Mouse (Mus musculus) splenic B cell, adult 2 months (primary cell): Measurements from ENCODE around the gene Astn1.

Experiments used
- DNase-seq: peaks from one replicate; pipeline ENCODE4 v3.0.0-alpha.2; 2011; ENCODE audit warnings: low read depth, low spot score
- H3K27me3 ChIP-seq: 2 replicates; pipeline ENCODE4 v1.6.1; 2012; ENCODE audit warnings: mild to moderate bottlenecking, low read length, moderate library complexity, mixed read lengths; ENCODE audit not compliant: control insufficient read depth, poor library complexity, insufficient read depth, severe bottlenecking
- H3K36me3 ChIP-seq: 2 replicates; pipeline ENCODE4 v1.6.1; 2012; ENCODE audit warnings: mild to moderate bottlenecking, low read length, moderate library complexity, mixed read lengths; ENCODE audit not compliant: control insufficient read depth, poor library complexity, insufficient read depth, severe bottlenecking

Gene Astn1

DNA sequence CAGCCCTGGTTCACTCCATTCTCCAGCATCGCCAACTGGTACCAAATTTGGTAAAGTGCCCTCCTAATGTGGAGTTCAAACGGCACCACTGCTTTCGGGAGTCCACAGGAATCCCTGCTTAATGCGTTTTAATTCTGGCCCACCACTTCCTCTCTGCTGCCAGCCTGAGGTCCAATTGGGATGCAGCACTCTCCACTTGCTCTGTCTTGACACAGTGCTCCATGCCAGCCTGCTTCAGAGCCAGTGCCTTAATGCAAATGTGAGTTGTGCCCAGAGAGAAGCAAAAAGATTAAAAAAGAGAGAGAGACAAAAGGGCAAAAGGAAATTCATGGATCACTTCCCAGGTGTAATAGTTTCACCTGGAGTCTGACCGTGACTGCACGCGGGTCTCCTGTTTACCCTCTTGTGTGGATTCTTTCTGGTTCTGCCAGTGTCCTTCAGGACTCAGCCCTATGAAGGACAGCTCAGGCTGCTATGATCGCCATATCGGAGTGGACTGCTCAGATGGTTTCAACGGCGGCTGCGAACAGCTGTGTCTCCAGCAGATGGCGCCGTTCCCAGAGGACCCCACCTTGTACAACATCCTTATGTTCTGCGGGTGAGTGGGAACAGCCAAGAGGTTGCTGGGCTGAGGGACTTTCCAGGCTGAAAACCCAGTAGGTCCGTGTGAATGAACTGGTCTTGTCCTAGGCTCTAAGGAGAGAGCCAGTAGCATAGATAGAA lies 234.8 kb downstream of the Astn1 start:
- no peaks in the 10 kb centered on the region for H3K36me3 ChIP-seq
- H3K27me3 ChIP-seq, result no peaks in the 10 kb centered on the region
- DNase-seq, result no peak

DNA sequence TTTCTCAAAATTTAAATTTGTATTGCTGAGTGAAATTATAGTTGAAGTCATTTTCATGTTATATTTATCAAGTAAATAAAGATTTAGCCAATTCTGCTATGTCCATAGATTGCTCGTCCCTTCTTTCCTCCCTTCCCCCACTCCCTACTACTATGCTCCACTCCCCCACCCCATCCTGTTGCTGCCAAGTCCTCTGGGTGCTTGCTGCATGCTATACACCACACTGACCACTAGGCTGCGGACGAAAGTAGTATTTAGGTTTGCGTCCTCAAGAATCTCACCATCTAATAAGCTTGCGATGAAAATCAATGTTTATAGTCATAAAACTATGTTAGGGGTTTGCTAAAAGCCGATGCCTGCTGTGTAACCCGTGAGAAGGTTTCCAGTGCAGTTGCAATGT lies 235.9 kb downstream of the Astn1 start:
- H3K36me3 ChIP-seq, result no peaks in the 10 kb centered on the region

DNA sequence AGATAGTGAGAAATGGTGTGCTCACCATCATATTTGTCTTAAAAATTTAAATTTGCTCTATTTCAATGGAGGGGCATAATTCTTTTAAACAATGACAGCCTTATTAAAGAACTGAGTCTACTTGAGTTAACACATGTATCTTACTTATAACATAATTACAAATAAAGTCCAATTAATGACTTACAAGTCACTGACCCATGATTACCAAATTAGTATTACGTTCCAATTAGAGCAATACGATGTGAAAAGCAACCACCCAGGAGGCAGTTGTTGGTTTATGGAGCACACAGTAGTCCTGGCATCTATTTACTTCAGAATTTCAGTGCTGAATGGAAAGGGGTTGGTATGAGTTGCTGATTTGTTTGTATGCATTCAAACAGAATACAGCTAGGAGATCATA lies 237.4 kb downstream of the Astn1 start:
- H3K36me3 ChIP-seq, result no peaks in the 10 kb centered on the region
- no peak for DNase-seq
- H3K27me3 ChIP-seq, result no peaks in the 10 kb centered on the region

More for the DNA sequence above, 235.9 kb downstream of the Astn1 start:
- no peaks in the 10 kb centered on the region for H3K27me3 ChIP-seq
- no peak for DNase-seq

DNA sequence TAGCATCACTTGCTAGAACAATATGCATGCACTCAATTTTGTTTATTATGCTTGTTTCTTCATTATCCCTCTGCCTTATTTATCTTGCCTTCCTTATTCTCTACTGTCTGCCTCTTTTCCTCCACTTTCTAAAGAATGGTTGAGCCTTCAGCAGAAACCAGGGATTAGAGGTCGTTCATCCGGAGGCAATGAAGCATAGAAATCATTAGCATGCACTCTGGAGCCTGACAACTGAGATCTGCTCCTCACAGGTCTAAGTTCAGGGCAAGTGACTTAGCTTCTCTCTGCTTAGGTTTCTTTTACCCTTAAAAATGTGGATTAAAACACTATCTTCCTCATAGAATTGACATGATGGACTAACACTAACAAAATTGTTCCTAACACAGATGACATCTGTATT lies 241.0 kb downstream of the Astn1 start:
- Histone ChIP-seq H3K27me3 (no peaks in the 10 kb centered on the region), H3K36me3 (no peaks in the 10 kb centered on the region)
- no peak for DNase-seq

DNA sequence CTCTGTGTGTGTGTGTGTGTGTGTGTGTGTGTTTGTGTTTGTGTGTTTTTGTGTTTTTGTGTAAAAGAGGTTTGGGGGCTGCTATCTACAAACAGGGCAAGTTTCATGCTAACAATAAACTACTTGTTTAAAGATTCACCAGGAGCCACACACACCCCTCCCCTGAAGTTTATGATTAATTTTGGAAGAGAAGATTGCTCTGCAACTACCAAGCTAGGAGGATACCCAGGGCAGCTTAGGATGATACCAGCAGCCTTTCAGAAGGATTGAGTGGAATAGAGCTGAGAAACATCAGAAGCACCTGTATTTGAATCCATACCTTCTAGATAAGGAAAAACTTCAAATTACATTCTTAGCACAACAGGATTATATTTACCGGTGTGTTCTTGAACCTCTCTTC lies 242.1 kb downstream of the Astn1 start:
- Histone ChIP-seq H3K27me3 (no peaks in the 10 kb centered on the region), H3K36me3 (no peaks in the 10 kb centered on the region)
- DNase-seq, result no peak

DNA sequence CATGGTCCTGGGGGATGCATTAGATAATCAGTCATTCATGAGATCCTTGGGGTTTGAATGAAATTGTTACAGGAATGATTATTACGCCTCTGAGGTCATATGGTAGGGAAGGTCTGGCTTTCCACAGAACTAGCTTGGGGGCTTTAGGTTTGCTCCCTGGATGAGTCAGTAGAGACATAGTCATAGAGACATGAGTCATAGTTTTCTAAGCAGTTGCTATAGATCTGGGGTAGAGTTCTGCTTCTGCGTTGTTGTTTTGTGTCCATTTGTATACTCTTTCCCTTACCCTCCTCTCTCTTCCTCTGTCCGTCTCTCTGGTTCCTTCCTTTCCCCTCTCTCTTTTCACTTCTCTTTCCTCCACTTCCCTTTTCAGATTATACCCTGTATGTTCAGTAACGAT lies 243.5 kb downstream of the Astn1 start:
- Histone ChIP-seq H3K27me3 (no peaks in the 10 kb centered on the region), H3K36me3 (no peaks in the 10 kb centered on the region)
- DNase-seq, result no peak

DNA sequence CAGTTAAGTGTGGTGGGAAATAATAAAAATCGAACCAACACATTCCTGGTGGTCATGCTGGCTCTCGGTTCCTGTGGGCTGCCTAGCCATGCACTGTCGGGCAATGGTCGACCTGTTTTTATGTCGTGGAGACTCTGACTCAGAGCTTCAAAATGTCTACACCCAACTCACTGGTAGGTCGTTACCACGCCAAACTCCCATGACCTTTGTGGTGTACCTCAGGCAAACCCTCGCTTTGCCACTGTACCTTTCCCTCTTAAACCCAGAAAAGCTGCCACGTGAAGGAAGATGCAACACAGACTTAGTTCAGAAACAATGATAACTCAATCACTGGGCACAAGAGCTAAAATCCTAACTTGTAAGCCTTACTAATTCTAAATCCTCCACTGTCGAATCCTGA lies 244.3 kb downstream of the Astn1 start:
- no peak for DNase-seq
- Histone ChIP-seq H3K27me3 (no peaks in the 10 kb centered on the region), H3K36me3 (no peaks in the 10 kb centered on the region)

DNA sequence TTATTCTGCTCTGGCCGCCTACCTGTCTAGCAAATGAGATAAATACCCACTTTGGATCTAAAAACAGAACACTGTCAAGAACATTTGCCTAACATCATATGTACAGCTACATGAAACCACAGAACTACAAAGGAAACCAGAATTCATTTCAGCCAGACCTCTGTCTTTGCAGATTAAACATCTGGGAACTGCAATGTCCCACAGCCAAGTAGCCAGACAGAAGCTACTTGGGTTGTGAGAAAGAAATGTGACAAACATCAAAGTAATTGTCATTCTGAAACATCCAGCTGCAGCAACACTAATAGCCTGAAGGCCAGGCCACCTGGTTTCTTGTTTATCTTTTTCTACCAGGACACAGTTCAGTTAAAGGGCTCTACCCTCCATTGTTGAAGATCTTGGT lies 245.1 kb downstream of the Astn1 start:
- H3K36me3 ChIP-seq, result no peaks in the 10 kb centered on the region
- DNase-seq, result no peak

DNA sequence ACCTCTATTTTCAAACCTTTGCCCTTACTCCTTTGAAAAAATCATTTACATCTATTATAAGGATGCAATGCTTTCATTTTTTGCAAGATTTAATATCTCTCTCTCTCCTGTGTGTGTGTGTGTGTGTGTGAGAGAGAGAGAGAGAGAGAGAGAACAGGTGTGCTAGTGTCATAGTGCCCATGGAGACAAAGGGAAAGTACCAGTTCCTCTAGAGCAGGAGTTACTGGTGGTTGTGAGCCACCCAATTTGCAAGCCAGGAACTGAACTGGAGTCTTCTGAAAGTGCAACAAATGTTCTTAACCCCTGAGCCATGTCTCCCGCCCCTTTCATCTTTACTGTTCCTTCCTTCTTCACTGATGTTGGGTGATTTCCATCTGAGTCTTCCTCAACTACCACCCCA lies 253.1 kb downstream of the Astn1 start:
- Histone ChIP-seq H3K27me3 (no peaks in the 10 kb centered on the region), H3K36me3 (no peaks in the 10 kb centered on the region)
- DNase-seq, result no peak

More for the DNA sequence above, 245.1 kb downstream of the Astn1 start:
- H3K27me3 ChIP-seq, result no peaks in the 10 kb centered on the region

DNA sequence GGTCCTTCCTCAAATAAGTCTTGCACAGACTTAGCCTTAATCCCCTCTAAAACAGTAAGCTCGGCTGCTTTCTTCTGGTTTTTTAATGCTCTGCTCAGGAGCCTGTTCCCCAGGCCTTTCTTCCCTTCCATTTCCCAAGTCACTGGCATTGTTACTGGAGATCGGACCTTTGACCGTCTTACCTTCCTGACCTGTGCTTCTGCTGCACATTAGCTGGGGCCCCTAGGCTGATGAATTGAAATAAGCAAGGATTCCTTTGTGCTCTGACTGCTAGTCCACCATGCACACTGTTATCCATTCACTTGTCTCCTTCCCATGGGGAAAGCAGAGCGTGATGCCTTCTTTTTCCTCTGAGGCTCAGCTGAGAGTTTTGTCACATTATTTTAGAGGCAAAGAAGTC lies 255.9 kb downstream of the Astn1 start:
- Histone ChIP-seq H3K36me3 (no peaks in the 10 kb centered on the region), H3K27me3 (no peaks in the 10 kb centered on the region)
- no peak for DNase-seq

DNA sequence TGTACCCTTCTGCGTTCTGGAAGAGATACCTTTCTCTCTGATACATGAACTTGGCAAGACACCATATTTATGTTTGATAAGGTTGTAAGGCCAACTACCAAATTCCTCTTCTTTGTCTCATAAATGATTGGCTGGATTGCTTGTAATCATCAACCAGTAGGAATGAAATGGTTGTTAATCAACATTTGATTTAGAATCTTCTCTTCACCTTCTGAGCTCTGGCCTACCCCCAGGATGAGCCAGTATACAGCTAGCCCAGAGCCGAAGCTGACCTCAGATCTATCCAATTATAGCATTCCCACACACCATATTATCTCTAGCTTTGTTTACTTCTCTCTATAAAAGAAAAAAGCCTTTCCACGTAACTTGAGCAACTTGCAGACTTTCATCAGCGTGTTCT lies 270.9 kb downstream of the Astn1 start:
- Histone ChIP-seq H3K27me3 (no peaks in the 10 kb centered on the region), H3K36me3 (no peaks in the 10 kb centered on the region)
- DNase-seq, result no peak

DNA sequence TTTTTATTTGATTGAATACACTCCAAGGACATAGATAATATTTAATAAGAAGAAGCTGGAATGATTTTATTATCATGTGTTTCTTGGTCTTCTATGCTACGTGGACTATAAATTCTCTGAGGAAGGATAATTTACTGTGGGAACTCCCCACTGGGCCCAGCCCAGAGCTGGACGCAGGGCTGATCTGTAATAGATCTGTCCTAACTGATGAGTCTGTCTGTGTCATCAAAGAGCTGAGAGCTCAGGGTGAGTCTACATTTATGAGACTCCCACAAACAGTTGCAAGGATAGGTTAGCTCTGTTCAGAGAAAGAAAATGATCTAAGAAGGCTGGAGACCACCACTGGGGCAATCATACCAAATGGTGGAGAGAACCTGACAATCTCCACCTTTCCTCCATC lies 271.4 kb downstream of the Astn1 start:
- Histone ChIP-seq H3K27me3 (no peaks in the 10 kb centered on the region), H3K36me3 (no peaks in the 10 kb centered on the region)
- DNase-seq, result no peak

DNA sequence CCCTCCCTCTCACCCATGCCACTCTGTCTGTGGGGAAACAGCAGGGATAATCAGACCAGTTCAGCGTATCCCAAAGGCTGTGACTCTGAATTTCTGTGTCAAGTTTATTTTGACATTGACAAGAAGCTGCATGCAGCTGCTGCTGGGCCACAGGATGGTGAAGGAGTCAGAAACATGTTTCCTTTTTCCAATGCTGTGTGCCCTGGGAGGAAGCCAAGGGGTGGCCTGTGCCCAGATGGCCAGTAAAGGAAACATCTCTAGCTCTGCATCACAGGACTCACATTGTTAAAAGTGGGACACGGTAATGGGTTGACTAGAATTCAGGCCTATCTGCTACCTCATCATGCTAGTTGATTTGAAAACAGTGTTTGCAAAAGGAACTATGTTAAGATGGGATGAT lies 279.2 kb downstream of the Astn1 start:
- Histone ChIP-seq H3K36me3 (no peaks in the 10 kb centered on the region), H3K27me3 (no peaks in the 10 kb centered on the region)
- no peak for DNase-seq

DNA sequence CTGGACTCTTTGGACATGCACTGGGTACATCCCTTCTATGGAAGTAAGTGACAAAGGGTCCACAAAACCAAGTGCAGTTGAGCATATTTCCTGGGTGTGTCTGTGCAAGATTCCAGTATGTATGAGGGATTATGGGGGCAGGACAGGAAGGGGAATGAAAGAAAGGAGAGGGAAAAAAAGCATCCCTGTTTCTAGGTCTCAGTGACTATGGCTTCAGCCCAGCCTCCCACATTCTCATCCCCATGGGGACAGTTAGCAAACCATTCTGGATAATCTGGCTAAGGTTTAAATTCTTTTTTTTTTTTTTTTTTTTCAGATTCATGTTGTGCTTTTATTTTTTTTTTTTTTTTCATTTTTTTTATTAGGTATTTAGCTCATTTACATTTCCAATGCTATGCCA lies 280.2 kb downstream of the Astn1 start:
- no peak for DNase-seq
- Histone ChIP-seq H3K36me3 (no peaks in the 10 kb centered on the region), H3K27me3 (no peaks in the 10 kb centered on the region)

DNA sequence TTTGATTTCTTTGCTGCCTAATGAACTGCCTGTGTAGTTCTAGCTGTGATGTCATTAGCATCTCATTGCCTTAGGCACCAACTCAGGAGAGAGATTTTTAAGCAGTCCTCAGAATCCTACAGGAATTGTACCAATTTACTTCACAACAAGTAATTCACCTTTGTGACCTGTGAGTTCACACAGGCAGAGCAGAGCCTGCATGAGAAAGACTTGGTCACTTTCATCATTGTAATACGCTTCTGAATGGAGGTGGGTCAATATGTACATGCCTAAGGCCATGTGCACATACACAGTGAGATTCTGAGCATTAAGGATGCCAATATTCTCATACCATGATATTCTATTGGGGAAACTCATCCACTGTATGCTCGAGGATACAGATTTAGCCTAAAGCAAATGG lies 290.7 kb downstream of the Astn1 start:
- no peaks in the 10 kb centered on the region for H3K36me3 ChIP-seq
- DNase-seq, result no peak
- H3K27me3 ChIP-seq, result no peaks in the 10 kb centered on the region

DNA sequence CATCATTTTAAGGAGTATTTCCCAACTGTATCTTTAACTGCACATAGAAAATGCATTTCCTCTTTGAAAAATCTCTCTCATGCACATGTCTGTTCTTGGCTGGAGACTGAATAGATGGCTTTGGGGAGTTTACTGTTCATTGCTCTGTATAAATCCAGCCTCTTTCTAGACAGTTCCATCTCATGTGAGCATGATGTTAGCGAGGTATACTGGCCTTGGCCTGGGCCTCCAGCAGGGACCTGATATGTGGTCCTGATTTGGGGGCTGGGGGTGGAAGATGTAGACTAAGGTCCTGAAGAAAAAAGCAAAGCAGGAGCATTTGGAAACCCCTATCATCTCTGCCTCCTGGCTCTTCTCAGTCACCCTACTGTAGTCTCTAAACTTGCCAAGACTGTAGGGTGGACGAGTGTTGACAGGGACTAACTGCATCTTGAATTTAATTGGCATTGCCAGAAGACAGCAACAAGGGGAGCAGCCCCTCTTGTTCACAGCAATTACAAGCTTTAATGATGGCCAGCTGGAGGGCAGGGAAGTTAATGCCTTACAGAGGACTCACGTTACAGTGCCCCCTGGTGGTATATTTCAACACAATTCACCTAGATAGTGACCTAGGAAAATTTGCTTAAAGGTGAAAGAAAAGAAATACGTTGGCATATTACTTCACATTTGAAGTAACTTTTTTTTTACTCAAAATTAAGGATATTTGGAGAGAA lies 291.9 kb downstream of the Astn1 start:
- Histone ChIP-seq H3K36me3 (no peaks in the 10 kb centered on the region), H3K27me3 (no peaks in the 10 kb centered on the region)
- peak; percentile 29 for DNase-seq
